Mouse (Mus musculus) 416B (cell line): ENCODE results near the gene Shisa6.

Experiments
- DNase-seq: peaks from one replicate; pipeline ENCODE4 v3.0.0; 2011; ENCODE audit warnings: low read depth

Shisa6 gene

DNA sequence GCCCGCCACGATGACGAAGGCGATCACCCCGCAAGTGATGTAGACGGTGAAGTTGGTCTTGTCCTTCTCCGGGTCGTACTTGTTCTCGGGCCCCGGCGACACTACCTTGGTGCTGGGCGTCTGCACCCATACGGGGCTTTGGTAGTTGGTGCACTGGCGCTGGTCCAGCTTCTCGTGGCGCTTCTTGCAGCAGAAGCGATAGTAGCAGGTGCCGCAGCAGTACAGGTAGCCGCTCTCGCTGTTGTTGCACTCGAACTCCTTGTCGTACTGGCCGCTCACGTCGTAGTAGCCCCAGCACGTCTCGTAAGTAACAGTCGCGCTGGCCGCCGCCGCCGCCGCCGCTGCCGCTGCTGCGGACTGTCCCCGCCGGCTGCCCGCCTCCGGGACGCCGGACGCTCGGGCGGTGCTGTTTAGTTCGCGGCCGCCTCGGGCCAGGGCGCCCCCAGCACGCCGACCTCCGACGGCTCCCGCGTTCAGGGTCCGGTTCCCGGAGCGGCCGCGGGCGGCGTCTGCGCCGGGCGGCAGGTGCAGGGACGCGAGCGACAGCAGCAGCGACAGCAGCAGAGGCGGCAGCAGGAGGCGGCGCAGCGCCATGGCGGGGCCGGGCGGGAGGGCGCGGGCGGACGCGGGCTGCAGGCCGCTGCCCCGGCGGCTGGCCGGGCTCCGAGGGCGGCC lies at the start of gene Shisa6:
Shisa6 (minus strand) TSS at position 594 of the 675 bp plus-strand sequence.
- DNase-seq, result no peak

DNA sequence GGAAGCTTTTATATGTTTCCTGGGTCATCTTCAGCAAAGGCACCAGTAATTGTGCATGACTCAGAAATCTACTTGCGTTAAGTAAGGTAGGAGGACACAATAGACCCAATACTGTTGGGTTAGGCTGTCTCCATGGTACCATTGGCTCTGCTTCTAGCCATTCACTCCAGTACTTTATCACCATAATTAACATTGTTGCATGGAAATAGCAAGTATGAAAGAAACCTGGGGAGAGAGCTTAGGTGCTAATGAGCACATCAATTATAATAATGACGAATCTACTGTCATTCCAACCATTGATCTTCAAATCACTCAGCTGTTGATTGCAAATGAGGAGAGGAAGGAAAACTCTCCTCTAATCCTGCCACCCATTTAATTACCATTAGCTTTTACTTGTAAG lies 48.1 kb upstream of the Shisa6 start:
- DNase-seq, result no peak

DNA sequence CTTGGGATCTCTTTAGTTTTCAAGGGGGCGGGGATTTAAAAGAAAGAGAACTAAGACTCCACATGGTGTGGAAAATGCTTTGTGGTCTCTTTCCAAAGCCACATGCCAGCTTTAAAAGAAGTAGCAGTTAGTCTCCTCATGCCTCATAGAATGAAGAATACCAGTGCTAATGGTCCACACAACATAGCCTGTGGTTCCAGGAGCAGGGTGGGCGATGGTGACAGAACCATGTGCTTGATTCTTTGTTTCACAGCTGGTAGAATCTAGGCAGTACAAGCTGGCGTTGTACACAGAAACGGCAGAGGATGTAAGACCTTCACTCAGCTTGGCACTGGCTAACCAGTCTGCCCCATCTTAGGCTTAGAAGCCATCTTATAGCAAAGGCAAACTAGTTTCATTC lies 43.3 kb upstream of the Shisa6 start:
- no peak for DNase-seq

DNA sequence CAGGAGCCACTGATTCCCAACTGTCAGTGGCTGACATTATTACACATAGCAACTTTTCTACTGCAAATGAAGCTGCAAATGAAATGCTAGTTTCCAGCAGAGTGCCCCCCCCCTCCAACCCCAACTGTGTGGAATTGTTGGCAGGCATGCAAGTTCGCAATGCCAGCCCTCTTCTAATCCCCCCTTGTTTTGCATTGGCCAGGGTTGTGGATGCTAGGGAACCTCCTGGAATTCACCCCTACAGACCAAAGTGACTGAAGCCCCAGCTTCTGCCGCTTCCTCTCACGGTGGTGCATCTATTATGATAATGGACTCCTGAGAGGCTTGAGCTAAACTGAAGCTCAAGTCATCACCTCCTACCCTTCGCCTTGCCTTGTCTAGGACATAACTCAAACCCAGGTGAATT lies 42.6 kb upstream of the Shisa6 start:
- no peak for DNase-seq

DNA sequence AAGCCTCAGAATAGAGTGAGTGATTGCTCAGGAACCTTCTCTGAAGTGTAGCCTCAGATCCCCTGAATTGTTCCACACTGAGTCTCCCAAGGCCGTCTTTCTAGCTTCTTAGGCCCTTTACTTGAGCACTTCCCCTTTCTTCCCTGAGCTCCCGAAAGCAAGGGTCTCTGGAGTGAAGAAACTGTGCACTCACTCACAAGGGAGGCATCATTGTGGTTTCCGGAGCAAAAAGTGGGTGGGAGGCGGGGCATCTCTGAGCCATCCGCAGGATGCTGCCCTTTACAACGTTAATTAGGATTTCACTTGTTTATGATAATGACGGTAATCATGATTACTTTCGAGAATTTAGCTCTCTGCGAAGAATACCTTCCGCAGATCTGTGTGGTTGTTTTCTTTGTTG lies 41.6 kb upstream of the Shisa6 start:
- DNase-seq, result no peak

DNA sequence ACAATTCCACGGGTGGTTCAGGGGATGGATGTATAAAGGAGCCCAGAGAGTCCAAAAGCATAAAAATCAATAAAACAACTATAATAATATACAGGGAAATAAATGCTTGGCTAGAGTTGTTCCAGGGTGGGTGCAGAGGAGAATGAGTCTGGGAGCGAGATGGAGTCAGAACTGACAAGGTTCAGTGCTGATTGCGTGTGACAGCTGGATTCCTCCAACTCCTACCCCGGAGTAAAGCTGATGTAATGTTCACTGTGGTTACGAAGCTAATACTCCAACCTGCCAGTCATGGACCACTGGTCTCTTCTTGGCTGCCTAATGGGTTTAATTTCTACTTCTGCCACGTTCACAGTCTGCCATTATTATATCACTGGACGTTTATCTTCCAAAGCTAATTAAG lies 36.5 kb upstream of the Shisa6 start:
- DNase-seq, result no peak

DNA sequence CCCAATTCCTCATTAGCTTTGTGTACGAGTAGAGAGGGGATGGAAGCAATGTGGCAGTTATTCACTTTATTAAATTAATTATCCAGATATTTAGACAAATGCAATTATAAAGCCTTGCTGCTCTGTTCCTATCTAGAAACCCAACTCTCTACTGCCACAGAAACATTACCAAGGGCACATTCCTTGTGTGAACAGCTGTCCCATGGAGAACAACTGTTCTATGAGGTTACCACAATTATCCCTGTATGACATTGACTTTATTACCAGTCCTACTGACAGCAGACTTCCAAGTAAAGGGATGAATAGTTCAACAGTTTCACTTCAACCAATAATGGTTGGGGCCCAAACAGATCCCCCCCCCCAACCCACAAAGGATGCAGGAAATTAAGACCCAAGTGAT lies 12.1 kb upstream of the Shisa6 start:
- DNase-seq, result no peak

DNA sequence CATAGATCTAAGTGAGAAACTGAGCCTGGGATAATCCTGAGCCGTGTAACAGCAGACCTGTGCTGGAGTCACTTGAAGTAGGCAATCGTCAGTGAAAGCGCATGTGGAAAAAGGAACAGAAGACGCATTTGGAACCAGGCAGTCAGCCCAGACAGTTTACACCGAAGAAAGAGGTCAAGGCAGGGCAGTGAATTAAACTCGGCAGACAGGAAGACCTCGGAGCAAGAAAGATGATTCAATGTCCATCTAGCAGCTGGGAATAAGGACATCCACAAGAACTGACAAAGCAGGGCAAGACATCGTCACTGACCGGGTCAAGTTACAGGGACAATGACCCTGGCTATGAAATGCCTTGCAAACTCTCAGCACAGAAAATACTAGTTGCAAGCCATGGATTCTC lies 10.1 kb upstream of the Shisa6 start:
- no peak for DNase-seq

DNA sequence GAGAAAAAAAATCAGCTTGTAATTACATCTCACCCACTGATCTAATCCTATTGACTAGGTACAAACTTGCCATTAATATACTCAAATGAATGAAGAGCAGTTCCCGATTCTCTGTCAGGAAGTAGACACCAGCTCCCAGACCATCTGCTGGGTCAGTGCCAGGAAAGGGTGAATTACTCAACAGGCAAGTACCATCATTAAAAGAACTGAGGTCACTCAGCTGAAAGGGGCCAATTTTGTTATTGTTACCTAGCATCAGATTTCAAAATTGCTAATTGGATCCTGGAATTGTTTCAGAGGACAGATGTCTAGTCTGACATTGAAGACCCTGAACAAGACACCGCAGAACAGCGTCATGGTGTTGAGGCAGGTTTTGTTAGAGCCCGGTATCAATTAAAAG lies 9.4 kb upstream of the Shisa6 start:
- no peak for DNase-seq

DNA sequence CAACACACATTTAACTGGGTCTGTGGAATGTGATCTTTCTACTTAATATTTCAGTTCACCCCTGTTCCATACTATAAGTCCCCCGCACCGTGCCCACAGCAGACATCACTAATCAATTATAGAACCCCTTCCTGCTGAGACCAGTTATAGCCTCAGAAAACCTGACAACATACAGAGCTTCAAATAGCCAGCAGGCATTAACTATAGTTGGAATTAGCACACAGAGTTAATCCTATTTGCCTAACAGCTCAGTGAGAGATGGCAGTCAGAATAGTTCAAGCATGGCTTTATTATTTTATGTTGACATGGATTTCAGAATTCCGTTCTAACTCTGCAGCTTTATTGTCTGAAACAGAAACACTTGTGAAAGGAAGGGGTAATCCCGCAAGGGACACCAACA lies 8.5 kb upstream of the Shisa6 start:
- DNase-seq, result no peak

DNA sequence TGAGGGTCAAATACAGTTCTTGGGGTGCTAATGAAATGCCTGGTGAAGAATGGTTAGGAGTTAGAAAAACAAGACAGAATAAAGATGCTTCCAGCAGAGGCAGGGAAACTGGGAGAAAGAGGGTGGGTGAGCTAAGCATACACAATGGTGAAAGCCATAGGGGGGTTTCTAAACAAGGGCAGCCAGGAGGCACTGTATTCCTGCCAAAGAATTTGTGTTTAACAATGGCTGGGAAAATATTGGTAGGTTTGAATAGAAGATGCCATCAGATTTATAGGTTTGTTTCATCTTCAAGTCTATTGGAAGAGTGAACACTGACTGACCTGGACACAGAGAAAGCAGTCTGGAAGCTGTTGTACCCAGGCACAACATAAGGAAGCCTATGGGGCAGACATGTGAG lies 2.4 kb upstream of the Shisa6 start:
- DNase-seq, result no peak

DNA sequence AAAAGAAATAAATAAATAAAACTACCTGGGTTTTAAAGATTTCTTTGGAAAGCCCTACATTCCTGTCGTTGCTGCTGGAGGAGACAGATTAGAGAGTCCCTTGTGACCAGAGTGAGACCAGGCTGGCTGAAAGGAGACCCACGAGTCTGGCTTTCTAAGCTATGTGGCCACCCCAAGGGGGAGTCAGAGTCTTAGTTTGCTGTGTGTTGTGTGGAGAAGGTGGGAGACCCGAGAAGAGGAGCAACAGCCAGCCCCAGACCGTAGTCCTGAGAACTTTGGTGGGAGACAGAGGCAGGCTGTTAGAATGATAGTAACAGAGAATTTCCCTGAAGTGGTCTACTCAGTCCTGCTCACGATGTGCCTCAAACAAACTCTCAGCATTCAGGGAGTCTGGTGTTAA lies 1.6 kb upstream of the Shisa6 start:
- DNase-seq, result no peak

DNA sequence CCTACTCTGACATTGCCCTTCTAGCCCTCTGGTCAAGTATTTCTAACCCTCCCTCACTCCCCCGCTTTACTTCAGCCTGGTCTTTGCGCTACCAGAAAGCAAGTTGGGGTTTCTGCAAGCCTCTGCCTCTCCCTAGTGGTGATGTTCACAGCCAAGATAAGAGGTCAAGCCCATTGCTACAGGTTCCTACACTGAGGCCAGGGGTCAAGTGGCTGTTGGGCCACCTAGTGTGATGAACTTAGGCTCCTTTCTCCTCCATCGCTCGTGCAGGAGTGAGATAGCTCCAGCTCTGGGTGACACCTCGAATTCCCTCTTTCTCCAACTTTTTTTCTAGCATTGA lies 1.2 kb upstream of the Shisa6 start:
- DNase-seq, result no peak

DNA sequence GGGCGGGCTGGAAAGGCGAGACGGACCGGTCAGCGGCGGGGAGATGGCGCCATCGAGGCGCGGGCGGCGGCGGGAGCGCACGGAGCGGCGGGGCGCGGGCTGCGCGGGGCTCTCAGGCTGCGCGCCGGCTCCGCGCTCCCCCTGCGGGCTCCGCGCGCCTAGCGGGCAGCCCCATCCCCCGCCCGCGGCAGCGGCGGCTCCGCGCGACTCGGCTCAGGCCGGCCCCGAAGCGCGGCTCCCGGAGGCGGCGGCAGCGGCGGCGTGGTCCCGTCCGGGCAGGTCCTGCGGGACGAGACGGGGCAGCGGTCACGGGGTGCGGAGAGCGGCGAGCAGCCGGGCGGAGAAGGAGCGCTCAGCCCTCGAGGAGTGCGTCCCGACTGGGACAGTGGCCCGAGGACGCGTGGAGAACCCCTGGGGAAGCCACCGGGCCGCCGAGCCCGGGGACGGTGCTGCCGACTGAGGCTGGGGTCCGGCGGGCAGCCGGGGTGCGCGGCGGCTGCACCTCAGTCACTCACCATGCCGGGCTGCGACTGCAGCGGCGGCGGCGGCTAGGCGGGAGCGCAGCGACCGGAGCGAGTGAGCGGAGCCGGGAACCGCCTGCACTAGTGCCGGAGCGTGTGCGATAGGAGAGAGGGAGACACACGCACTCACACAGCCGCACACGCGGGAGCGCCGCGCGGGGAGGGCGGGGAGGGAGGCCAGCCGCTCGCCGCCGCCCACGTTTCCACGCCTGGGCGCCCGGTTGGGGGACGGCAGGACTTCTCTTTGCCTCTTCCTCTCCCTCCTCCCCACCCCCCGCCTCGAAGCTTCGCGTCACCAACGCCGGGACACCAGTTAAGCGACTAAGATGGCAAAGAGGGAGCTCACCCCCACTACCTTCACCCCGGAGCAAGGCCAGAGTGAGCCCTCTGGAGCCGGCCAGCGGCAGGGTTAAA lies 549 bp upstream of the Shisa6 start:
- DNase-seq, result no peak

DNA sequence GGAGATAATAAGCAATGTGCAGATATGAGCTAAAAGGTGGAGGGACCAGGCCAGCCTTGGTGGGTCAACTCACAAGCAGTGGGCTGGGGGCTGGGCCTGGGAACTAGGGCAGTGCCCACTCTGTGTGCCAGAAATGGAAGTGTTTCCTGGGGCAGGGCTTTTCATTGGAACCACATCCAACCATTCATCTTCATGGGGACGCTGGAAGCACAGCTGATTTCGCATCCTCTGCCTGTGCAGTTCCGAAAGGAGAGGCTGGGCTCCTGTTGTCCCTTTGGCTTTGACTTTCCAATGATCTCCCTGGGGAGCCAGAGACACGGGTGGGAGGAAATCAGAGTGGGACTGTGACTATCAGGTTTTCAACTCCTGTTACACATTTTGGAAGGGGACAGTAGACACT lies 1.5 kb downstream of the Shisa6 start:
- DNase-seq, result no peak

DNA sequence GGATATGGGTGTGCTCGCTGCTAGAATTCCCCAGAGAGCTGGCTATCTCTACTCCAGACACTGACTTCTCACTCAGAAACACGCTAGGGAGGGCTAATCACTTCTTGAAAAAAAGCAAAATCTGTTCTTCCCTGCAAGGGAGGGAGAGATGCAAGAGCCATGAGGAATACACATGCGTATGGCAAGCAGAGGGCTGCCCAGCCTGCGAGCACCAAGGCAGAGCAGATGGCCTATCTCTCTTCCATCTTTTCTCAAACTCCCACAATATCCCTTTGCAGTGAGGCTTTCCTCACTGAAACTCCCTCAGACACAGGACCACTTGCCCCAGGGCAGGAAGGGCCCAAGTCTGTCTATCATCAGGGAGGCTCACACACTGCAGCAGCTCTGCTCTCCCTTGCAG lies 3.4 kb downstream of the Shisa6 start:
- DNase-seq, result no peak

DNA sequence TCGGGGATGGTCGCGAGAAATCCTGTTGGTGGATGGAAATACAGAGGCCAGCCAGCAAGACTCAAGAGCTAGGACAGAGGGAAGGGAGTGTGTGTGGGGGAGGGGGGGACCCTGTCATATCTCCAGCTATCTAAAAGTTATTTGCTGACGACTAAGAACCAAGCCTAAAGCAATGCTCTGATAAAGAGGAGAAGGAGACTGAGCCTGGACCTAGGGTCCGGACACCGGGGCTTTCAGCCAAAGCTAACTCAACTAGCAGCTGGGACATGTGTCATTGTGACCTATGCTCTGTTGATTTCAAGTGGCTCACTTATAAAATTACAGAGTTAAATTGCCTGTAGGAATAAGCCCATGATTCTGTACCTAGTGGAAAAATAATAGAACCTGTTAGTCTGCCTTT lies 6.4 kb downstream of the Shisa6 start:
- DNase-seq, result no peak

DNA sequence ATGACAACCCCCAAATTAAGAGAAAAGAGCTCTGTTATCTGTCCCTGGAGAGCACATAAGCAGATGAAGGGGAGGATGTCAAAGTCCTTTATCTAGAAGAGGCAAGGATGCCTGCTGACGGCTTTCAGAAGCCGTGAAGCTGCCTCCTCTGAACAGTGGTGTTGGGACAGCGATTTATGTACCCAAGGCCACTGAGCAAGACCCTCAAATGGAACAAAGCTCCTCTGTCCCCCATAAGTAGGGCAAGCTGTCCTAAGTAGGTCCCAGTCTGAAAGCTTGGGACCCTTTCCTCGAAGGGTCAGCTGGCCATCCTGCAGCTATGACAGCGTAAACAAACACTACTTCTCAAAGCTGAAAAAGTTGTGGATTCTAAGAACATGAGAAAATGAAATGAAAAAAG lies 11.4 kb downstream of the Shisa6 start:
- DNase-seq, result no peak

DNA sequence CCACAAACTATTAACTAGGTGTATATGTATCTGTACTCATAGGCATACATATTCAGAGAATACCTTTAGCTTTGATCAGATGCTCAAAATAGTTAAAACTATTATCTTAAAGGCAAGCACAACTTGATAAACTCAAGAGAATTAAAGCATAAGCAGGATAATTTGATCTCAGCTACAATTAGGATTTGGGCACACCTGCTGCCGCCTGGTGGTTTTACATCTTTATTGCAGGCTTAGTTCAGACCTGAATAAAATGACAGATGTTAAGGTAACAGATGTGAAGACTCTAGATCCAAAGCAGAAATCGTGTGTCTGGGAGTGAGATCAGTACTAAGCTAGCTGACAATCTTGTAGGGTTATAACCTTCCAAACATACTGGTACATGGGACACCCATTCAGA lies 24.8 kb downstream of the Shisa6 start:
- peak; percentile 1 for DNase-seq

DNA sequence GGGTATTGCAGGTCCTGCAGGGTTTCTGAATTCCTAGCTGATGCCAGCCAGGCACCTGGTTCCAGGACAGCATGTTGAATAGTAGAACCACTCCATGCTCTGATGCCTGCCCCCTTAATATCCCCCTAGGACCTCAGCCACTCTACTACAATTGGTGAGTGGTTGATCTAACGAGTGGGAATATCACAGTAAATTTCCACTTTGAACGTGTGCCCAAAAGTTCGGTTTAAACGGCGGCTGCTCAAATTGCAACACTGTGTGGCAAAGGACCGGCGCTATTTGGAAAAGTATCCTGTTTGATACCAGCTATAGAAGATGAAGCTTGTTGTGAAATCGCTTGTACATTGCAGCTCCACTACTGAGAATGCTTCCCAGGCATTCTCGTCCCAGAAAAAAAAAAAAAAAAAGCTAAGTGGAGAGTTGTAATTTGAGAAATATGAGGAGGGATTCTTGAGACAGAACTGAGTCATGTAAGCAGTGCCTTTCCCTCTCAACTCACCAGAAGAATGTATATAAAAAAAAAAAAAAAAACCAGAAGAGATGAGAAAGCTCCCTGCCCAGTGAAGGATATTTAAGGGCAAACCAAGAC lies 26.8 kb downstream of the Shisa6 start:
- DNase-seq, result no peak

DNA sequence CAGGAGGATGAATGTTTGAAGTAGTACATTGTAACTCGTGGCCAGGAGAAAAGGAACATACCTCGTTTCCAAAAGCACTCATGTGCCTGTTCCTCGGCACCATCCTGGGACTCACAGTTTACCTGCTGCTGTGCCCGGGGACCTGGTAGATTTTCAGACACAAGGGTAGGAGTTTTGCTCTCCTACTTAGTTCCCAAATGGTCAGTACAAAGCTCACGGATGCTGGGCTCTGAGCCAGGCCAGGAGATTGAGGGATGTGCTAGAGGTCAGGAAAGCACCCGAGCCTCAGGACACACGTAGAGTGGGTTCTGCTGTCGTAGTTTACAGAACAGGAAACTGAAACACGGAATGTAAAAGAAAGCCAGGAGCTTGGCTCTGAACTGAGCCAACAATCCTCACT lies 29.5 kb downstream of the Shisa6 start:
- DNase-seq, result no peak

DNA sequence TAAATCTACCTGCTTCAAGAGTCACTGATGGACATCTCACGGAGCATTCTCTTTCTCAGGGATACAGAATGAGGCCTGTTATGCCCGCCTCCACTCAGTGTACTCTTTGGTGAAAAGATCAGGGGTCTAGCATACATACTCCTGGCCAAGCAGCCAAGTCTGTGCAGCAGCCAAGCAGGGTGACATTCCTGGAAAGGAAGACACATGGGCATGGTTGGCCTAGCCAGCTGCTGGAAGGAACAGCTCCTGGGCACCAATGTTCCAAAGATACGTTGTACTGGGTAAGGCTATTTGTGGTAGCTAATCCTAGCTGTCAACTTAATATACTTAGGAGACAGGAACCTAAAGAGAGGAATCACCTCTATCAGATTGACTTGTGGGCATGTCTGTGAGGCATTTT lies 31.4 kb downstream of the Shisa6 start:
- DNase-seq, result no peak

DNA sequence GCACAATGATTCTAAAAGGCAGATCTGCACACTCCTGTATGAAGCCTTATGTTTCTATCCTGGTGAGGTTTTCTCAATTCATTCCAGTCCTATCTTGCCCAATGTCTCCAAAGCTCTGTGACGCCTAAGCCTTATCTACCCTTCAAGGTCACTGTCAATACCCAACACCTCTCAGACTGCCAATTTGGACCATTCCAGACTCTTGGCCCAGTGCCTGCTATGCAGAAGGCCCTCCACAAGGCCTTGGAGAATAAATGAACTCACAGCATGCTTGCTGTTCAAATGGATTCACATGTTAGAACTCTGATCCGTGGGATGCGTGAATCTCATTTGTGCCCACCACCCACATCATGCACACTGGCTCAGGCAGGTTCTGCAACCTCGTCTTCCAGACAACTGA lies 38.0 kb downstream of the Shisa6 start:
- no peak for DNase-seq
